Mouse (Mus musculus) adrenal gland, postnatal 36 days (tissue): ENCODE measurements around the gene Pja2. TPM values are rescaled to one million over a fixed set of nuclear protein-coding genes. Genes with fewer than 3 reads are reported as not detected.
"Not testable (repeated sequence)": the region's sequence is repeated elsewhere in the genome, so short reads cannot be mapped to it uniquely, and the experiment has no call there.

ENCODE experiments used
- DNase-seq, 2 experiments: peaks; one replicate each; pipeline ENCODE4 v3.0.0; 2021; ENCODE audit warnings: mixed read lengths in 1 of 2
- microRNA-seq: library from miRNA; unstranded; fragments of <30 nt; microRNA quantifications from one replicate; pipeline ENCODE4 v1.2.0, GENCODE M21; 2021
- total RNA-seq, 2 experiments: library from RNA; stranded (reverse); gene quantifications; 2 replicates each; pipeline ENCODE4 v1.2.3; 2021

Gene Pja2
- total RNA-seq, 2 experiments from 2014 or later: 73.0 to 82.3 TPM

- no peak for DNase-seq
Measured at GRCm38 (mm10) chr17:64286836-64287235, 44.9 kb downstream of the Pja2 start.

- not testable (repeated sequence) for DNase-seq
Measured at GRCm38 (mm10) chr17:64281368-64281767, 50.3 kb downstream of the Pja2 start.

- DNase-seq: no peak
Measured at GRCm38 (mm10) chr17:64277649-64278212, 54.0 kb downstream of the Pja2 start.

- no peak for DNase-seq
Measured at GRCm38 (mm10) chr17:64276666-64277065, 55.0 kb downstream of the Pja2 start.

- no peak for DNase-seq
Measured at GRCm38 (mm10) chr17:64275188-64275587, 56.5 kb downstream of the Pja2 start.

- no peak for DNase-seq
Measured at GRCm38 (mm10) chr17:64274341-64275105, 57.2 kb downstream of the Pja2 start.

- DNase-seq: no peak
Measured at GRCm38 (mm10) chr17:64260571-64260970, 71.1 kb downstream of the Pja2 start.

- no peak for DNase-seq
Measured at GRCm38 (mm10) chr17:64248246-64248645, 83.5 kb downstream of the Pja2 start.

- DNase-seq: no peak
Measured at GRCm38 (mm10) chr17:64242898-64243297, 88.8 kb downstream of the Pja2 start.

GRCm38 (mm10) chr17:64242310-64242859 lies 89.3 kb downstream of the Pja2 start:
- no peak for DNase-seq

GRCm38 (mm10) chr17:64241544-64242292 lies 90.0 kb downstream of the Pja2 start:
- no peak for DNase-seq

GRCm38 (mm10) chr17:64232134-64232533 lies 99.6 kb downstream of the Pja2 start:
- peak in 1 of 2 experiments; percentile 13 for DNase-seq

GRCm38 (mm10) chr17:64231637-64232036 lies 100.1 kb downstream of the Pja2 start:
- DNase-seq: not testable (repeated sequence)

GRCm38 (mm10) chr17:64231172-64231571 lies 100.5 kb downstream of the Pja2 start:
- DNase-seq: peak; percentile 13 to 39

Small RNA genes within 50 kb of the gene (microRNA-seq; reads per million reads assigned to microRNA genes)
- gene Gm24194: not detected
